Mouse (Mus musculus) thymus, adult 2 months (tissue): Measurements from ENCODE around the gene Oog4.

Experiments used
- CTCF ChIP-seq: fragments of 200-500 bp; IDR thresholded peaks from 2 replicates; pipeline ENCODE4 v1.5.1; 2012; ENCODE audit warnings: mild to moderate bottlenecking, control low read depth, low read length, moderate library complexity, borderline replicate concordance; ENCODE audit not compliant: control insufficient read depth, poor library complexity, insufficient read depth; ENCODE audit errors: extremely low read depth
- POLR2A ChIP-seq: fragments of 200-500 bp; IDR thresholded peaks from 2 replicates; pipeline ENCODE4 v1.6.1; 2012; ENCODE audit warnings: mild to moderate bottlenecking, low read length, control low read depth, moderate library complexity; ENCODE audit not compliant: control insufficient read depth, poor library complexity, insufficient read depth; ENCODE audit errors: extremely low read depth

DNA sequence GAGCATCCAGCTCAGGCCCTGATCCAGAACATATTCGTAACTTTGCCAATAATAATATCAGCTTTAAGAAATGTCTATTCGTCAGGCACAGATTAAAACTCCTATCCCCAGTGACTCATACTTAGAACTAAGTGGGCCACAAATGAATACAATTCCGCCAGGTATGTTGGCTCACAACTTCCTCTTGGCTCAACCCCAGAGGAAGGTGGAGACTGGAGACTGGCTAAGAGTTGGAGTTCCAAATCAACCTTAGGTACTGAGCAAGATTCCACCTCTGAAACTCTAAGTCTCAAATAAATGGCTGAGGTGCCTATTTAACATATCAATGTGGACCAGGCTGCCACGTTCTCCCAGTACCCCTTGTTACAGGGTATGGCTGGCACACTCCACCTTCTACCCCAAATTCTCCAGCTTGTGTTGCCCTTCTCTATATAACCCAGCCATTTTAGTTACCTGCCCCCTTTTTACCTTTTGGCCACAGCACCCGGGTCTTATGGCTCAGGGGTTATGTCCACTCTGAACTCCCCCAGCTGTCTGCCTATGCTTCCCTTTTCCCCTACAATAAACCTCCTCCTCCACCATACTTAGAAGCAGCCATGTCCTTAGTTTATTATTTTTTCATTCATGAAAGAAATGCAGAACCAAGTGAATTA is 38.4 kb downstream of the Oog4 start:
- no peak for TF ChIP-seq CTCF
- no peak for TF ChIP-seq POLR2A
